Mouse (Mus musculus) thymus, adult 2 months (tissue): ENCODE results near the gene Fgfr2. TPM values are rescaled to one million over a fixed set of nuclear protein-coding genes. Genes with fewer than 3 reads are reported as not detected.

Experiments
- DNase-seq: peaks from one replicate; pipeline ENCODE4 v3.0.0; 2021
- H3K27ac ChIP-seq: fragments of 200-500 bp; 2 replicates; pipeline ENCODE4 v1.5.1; 2012; ENCODE audit warnings: low read length, control low read depth; ENCODE audit not compliant: control insufficient read depth, insufficient read depth
- H3K27me3 ChIP-seq: fragments of 200-500 bp; 2 replicates; pipeline ENCODE4 v1.6.1; 2012; ENCODE audit warnings: mild to moderate bottlenecking, low read length, moderate library complexity, mixed read lengths; ENCODE audit not compliant: control insufficient read depth, insufficient read depth
- H3K36me3 ChIP-seq: fragments of 200-500 bp; 2 replicates; pipeline ENCODE4 v1.6.1; 2012; ENCODE audit warnings: mild to moderate bottlenecking, low read length, moderate library complexity; ENCODE audit not compliant: control insufficient read depth, insufficient read depth
- H3K4me1 ChIP-seq: fragments of 200-500 bp; replicated peaks from 2 replicates; pipeline ENCODE4 v1.6.1; 2012; ENCODE audit warnings: low read length; ENCODE audit not compliant: control insufficient read depth, insufficient read depth
- H3K4me3 ChIP-seq: fragments of 200-500 bp; 2 replicates; pipeline ENCODE4 v1.5.1; 2012; ENCODE audit warnings: mild to moderate bottlenecking, low read length, control low read depth, moderate library complexity; ENCODE audit not compliant: control insufficient read depth, insufficient read depth
- CTCF ChIP-seq: fragments of 200-500 bp; IDR thresholded peaks from 2 replicates; pipeline ENCODE4 v1.5.1; 2012; ENCODE audit warnings: mild to moderate bottlenecking, control low read depth, low read length, moderate library complexity, borderline replicate concordance; ENCODE audit not compliant: control insufficient read depth, poor library complexity, insufficient read depth; ENCODE audit errors: extremely low read depth
- POLR2A ChIP-seq: fragments of 200-500 bp; IDR thresholded peaks from 2 replicates; pipeline ENCODE4 v1.6.1; 2012; ENCODE audit warnings: mild to moderate bottlenecking, low read length, control low read depth, moderate library complexity; ENCODE audit not compliant: control insufficient read depth, poor library complexity, insufficient read depth; ENCODE audit errors: extremely low read depth
- WGBS: fragments of 180-500 bp; shearing (Covaris S2); methylation state at CpG from one replicate; pipeline ENCODE4 v1.1.7; 2018; 5-methylcytosine and 5-hydroxymethylcytosine counted together
- polyA plus RNA-seq: library from polyadenylated mRNA; depleted of rRNA; stranded (reverse); fragments of >200 nt; gene quantifications from 2 replicates; pipeline ENCODE4 v1.2.3, GENCODE M21; 2012

Fgfr2 gene
- polyA plus RNA-seq, 1 experiment = 12.1 TPM

DNA sequence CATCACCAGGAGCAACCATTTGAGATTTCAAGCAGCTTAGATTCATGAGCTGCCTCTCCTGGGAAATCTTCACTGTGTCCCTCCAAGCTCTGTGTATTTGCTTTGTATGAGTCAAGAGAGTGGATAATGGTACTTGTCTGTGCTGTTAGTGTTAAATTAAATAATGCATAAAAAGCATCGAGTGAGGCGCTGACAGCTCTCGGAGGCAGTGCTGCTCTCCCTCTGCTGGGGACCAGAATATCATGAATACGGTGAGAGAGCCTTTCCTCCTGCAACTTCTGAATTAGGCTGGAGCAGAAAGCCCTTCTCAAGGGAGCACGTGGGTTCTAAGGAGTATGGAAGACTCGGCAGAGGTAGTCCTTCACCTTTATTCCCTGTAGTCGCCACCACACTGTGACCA is 998.2 kb downstream of the Fgfr2 start:
- Histone ChIP-seq H3K36me3 (no peaks in the 10 kb centered on the region), H3K27ac (no peak overlapping the region), H3K27me3 (no peaks in the 10 kb centered on the region), H3K4me3 (no peak overlapping the region), H3K4me1 (no peaks in the 10 kb centered on the region)
- TF ChIP-seq CTCF (no peak), POLR2A (no peak)
- WGBS = 81% methylated on average over 7 of the region's 7 CpGs
- no peak for DNase-seq

DNA sequence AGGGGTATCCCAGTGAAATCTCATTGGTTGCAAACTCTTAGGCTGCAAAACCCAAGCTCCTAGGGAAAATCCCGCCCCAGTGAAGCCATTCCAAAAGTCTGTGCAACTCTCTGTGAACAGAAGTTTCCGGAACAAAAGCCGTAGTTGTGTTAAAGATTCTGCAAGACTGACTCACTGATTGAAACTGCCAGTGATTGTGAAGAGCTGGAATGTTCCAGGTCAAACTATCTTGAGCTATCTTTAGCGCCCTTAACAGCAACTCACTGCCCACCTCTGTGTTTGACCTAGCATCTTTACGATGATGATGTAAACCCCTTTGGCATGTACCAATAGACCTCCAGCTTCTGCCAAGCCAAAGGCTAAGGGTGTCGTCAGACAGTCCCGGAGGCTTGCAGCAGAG is 999.9 kb downstream of the Fgfr2 start:
- 79% methylated on average over 7 of the region's 7 CpGs for WGBS
- H3K4me3 ChIP-seq = no peak overlapping the region
- no peak for DNase-seq
- TF ChIP-seq POLR2A (no peak), CTCF (no peak)
- H3K27ac ChIP-seq = no peak overlapping the region
- no peaks in the 10 kb centered on the region for H3K27me3 ChIP-seq
- no peaks in the 10 kb centered on the region for H3K36me3 ChIP-seq
- H3K4me1 ChIP-seq = no peaks in the 10 kb centered on the region

DNA sequence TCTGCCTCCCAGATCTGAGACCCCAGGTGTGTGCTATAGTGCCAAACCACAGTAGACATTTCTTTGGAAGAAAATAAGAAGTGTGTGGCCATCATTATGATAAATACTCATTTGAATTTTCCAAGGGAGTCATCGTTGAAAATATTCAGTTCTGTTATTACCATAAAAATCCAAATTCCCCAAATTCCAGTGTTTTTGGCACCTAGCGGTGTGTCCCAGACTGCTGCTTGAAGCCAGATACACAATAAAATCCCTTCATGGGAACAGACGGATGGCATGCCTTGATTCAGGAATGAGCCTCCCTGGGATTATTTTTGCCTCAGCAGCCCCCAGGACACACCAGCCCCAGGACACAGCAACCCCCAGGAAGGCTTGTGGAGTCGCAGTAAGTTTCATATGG is 1003.3 kb downstream of the Fgfr2 start:
- Histone ChIP-seq H3K27me3 (no peaks in the 10 kb centered on the region), H3K4me3 (no peak overlapping the region), H3K36me3 (no peaks in the 10 kb centered on the region), H3K4me1 (no peaks in the 10 kb centered on the region), H3K27ac (no peak overlapping the region)
- 92% methylated on average over 4 of the region's 4 CpGs for WGBS
- TF ChIP-seq POLR2A (no peak), CTCF (no peak)
- no peak for DNase-seq

- 78% methylated on average over 5 of the region's 5 CpGs for WGBS
- Histone ChIP-seq H3K4me3 (no peak overlapping the region), H3K27ac (no peak overlapping the region), H3K4me1 (no peaks in the 10 kb centered on the region), H3K27me3 (no peaks in the 10 kb centered on the region), H3K36me3 (no peaks in the 10 kb centered on the region)
- no peak for DNase-seq
- TF ChIP-seq POLR2A (no peak), CTCF (no peak)
Observed at GRCm38 (mm10) chr7:132111770-132112169, 1011.4 kb downstream of the Fgfr2 start.

GRCm38 (mm10) chr7:132110308-132110707 is 1012.8 kb downstream of the Fgfr2 start:
- Histone ChIP-seq H3K4me3 (no peak overlapping the region), H3K27me3 (no peaks in the 10 kb centered on the region), H3K27ac (no peak overlapping the region), H3K4me1 (no peaks in the 10 kb centered on the region), H3K36me3 (no peaks in the 10 kb centered on the region)
- TF ChIP-seq CTCF (no peak), POLR2A (no peak)
- 90% methylated on average over 3 of the region's 3 CpGs for WGBS
- DNase-seq = no peak

GRCm38 (mm10) chr7:132106891-132107290 is 1016.3 kb downstream of the Fgfr2 start:
- H3K36me3 ChIP-seq = no peaks in the 10 kb centered on the region
- no peak overlapping the region for H3K4me3 ChIP-seq
- no peak for TF ChIP-seq POLR2A
- TF ChIP-seq CTCF = no peak
- WGBS = 88% methylated on average over 4 of the region's 4 CpGs
- H3K4me1 ChIP-seq = no peaks in the 10 kb centered on the region
- no peak overlapping the region for H3K27ac ChIP-seq
- no peaks in the 10 kb centered on the region for H3K27me3 ChIP-seq
- DNase-seq = no peak

GRCm38 (mm10) chr7:132105326-132105725 is 1017.8 kb downstream of the Fgfr2 start:
- 74% methylated on average over 4 of the region's 4 CpGs for WGBS
- H3K4me1 ChIP-seq = no peaks in the 10 kb centered on the region
- no peak overlapping the region for H3K4me3 ChIP-seq
- TF ChIP-seq CTCF = no peak
- no peak for TF ChIP-seq POLR2A
- DNase-seq = no peak
- no peaks in the 10 kb centered on the region for H3K36me3 ChIP-seq
- H3K27ac ChIP-seq = no peak overlapping the region
- no peaks in the 10 kb centered on the region for H3K27me3 ChIP-seq
